Mouse (Mus musculus) liver (tissue): ENCODE measurements around the gene Oog2.
"Not testable (repeated sequence)": the region's sequence is repeated elsewhere in the genome, so short reads cannot be mapped to it uniquely, and the experiment has no call there.

Experiments
- DNase-seq: peaks from one replicate; pipeline ENCODE4 v3.0.0-alpha.2; 2020; ENCODE audit warnings: mixed read lengths

Oog2 gene

DNA sequence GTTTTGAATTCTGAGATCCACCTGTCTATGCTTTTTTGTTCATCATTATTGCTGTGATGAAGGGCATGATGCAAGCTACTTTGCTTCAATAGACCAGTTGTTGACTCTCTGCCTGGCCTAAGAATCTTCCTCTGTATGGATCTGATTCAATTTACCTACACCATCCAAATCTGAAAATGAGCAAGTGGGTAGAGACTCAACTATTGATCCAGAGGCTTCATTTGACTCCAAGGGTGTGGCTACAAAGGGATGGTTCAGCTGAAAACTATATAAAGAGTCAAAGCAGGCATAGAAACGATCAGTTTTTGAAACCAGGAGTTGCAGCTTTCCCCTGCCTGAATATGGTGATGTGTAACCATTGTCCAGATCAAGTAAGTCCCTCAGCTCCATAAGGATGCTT is at the start of gene Oog2:
TSS of gene Oog2 (plus strand) at position 301 of the 400 bp plus-strand sequence.
- DNase-seq = no peak

DNA sequence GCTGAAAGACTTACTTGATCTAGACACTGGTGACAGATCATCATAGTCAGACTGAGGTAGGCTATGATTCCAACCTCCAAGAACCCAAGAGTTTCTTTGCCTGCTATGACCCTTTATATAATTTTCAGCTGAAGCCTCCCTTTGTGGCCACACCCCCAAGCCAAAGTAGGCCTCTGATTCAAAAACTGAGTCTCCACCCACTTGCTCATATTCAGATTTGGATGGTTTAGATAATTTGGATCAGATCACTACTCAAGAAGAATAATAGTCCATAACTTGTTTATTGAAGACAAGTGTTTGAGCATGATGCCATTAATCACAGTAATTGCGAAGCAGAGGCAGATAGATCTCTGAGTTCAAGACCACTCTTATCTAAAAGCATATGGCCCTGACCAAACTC is 28.0 kb upstream of the Oog2 start, which contains the start of gene Oog3:
TSS of gene Oog3 (minus strand) at position 101 of the 400 bp plus-strand sequence.
- no peak for DNase-seq

DNA sequence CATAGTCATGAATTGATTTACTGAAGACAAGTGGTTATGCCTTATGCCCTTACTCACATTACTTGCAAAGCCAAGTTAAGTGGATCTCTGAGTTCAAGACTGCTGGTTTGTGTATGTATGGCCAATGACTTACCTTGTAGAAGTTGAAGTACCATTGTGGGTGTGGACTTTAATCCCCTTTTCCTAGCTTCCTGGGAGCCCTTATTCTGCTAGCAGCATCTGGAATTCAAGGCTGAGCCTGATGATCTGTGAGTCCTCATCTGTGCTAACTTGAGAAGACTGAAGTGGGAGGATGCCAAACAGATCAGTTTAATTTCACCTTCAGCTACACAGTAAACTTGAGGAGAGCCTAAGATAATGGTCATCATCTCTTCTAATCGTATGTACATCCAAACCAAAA is 22.7 kb downstream of the Oog2 start, which contains the start of gene C87977:
TSS of gene C87977 (minus strand) at position 101 of the 400 bp plus-strand sequence.
- DNase-seq = not testable (repeated sequence)
